In the genomic region with DNA sequence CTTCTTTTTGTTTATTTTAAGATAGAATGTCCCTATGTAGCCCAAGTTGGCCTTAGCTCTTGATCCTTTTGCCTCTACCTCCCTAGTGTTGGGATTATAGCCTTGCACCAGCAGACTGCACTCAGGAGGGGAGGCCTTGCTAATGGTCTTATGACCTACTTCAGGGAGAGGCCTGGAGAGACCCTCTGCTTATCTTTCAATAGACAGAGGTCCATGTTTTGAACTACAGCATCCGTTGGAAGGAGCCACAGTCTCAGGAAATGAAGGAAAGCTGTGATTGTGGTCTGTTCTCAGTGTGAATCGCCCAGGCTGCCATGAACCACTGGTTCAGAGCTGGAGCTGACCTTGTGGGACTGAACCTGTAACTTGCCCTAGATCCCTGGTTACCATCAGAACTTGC, we compare ENCODE assay signal across 17 mouse cellular contexts. TPM values are rescaled to one million over a fixed set of nuclear protein-coding genes. Genes with fewer than 3 reads are reported as not detected.
DNase-seq lines count a peak whose midpoint lies in the region; ATAC-seq and TF ChIP-seq lines count a peak whose summit lies in the region.
"Not testable (repeated sequence)": the region's sequence is repeated elsewhere in the genome, so short reads cannot be mapped to it uniquely, and the experiment has no call there.
"Had no signal": no experiment of that assay in that cellular context is flagged by ENCODE, and none has a peak within 500 bp of the region (broad histone marks: within the 10 kb centered on the region; RNA-seq: fewer than 3 reads in every experiment).

No protein-coding gene starts in this region.

- H3K9ac ChIP-seq in MEL (ENCODE audit: control insufficient read depth, low read depth, low read length, poor library complexity, severe bottlenecking); lung, embryonic 14.5 days; midbrain, embryonic 11.5 days (ENCODE audit: low read length): not testable (repeated sequence)

- DNase-seq in A20 (ENCODE audit: low read depth, low spot score) (peak; percentile 27), MEL (ENCODE audit: low read depth, low spot score) (peak; percentile 6), NIH3T3 (ENCODE audit: low read depth) (peak; percentile 10)
- peak; percentile 73 for DNase-seq in heart, adult 11 months
- peak; percentile 2 for DNase-seq in lung, embryonic 14.5 days
- peak; percentile 80 for DNase-seq in midbrain, embryonic 11.5 days (ENCODE audit: low spot score, missing footprints)

- ATAC-seq in lung, embryonic 14.5 days (ENCODE audit: insufficient read depth); midbrain, embryonic 11.5 days (ENCODE audit: low FRiP score): not testable (repeated sequence)

- H3K4me1 ChIP-seq in MEL (ENCODE audit: control insufficient read depth in 1 of 2, insufficient read depth in 2 of 2, low read length in 2 of 2); lung, embryonic 14.5 days (ENCODE audit: insufficient read depth); midbrain, embryonic 11.5 days (ENCODE audit: control insufficient read depth, insufficient read depth, low read length): not testable (repeated sequence)

- H3K4me3 ChIP-seq in MEL (ENCODE audit: control insufficient read depth in 1 of 2, insufficient read depth in 1 of 2, low read depth in 2 of 2, low read length in 2 of 2); lung, embryonic 14.5 days (ENCODE audit: low read depth, low read length); midbrain, embryonic 11.5 days (ENCODE audit: low read depth, low read length): not testable (repeated sequence)

- not testable (repeated sequence) for H3K79me2 ChIP-seq in MEL (ENCODE audit: control insufficient read depth, insufficient read depth, low read length, poor library complexity)

- not testable (repeated sequence) for TF ChIP-seq CTCF in MEL (IDR thresholded peaks at IDR 0.05 in 2 of 3, conservative IDR thresholded peaks at IDR 0.05 in 1 of 3; ENCODE audit: control insufficient read depth in 1 of 3, insufficient read depth in 1 of 3, low read depth in 2 of 3, low read length in 3 of 3, poor library complexity in 1 of 3, severe bottlenecking in 1 of 3); lung, embryonic 14.5 days (IDR thresholded peaks at IDR 0.05; ENCODE audit: low read depth)

- WGBS in lung, embryonic 14.5 days, result 75% methylated on average over 2 of the region's 2 CpGs
- WGBS in midbrain, embryonic 11.5 days, result 82% methylated on average over 1 of the region's 2 CpGs

- not testable (repeated sequence) for TF ChIP-seq RAD21 in MEL (IDR thresholded peaks at IDR 0.05; ENCODE audit: low read depth, low read length)

- not testable (repeated sequence) for H3K4me2 ChIP-seq in lung, embryonic 14.5 days; midbrain, embryonic 11.5 days

- H3K36me3 ChIP-seq in MEL (ENCODE audit: control insufficient read depth in 1 of 2, insufficient read depth in 2 of 2, low read length in 2 of 2); lung, embryonic 14.5 days (ENCODE audit: insufficient read depth); midbrain, embryonic 11.5 days (ENCODE audit: control insufficient read depth, insufficient read depth, low read length): not testable (repeated sequence)

- not testable (repeated sequence) for TF ChIP-seq POLR2A in MEL (IDR thresholded peaks at IDR 0.05; ENCODE audit: control insufficient read depth in 1 of 2, insufficient read depth in 1 of 2, low read depth in 1 of 2, low read length in 2 of 2, poor library complexity in 1 of 2)

- H3K27me3 ChIP-seq in MEL (ENCODE audit: control insufficient read depth in 1 of 2, insufficient read depth in 2 of 2, low read length in 2 of 2); lung, embryonic 14.5 days (ENCODE audit: insufficient read depth, low read length); midbrain, embryonic 11.5 days (ENCODE audit: control insufficient read depth, insufficient read depth, low read length): not testable (repeated sequence)

- not testable (repeated sequence) for H3K9me3 ChIP-seq in MEL (replicated peaks; ENCODE audit: insufficient read depth, low read length); lung, embryonic 14.5 days (ENCODE audit: low read depth, low read length); midbrain, embryonic 11.5 days (ENCODE audit: control insufficient read depth, low read length)

- not testable (repeated sequence) for TF ChIP-seq EP300 in MEL (IDR thresholded peaks at IDR 0.05; ENCODE audit: low read depth in 1 of 2, low read length in 2 of 2)

- not testable (repeated sequence) for H3K27ac ChIP-seq in MEL (ENCODE audit: control insufficient read depth, low read depth, low read length); lung, embryonic 14.5 days (ENCODE audit: low read depth); midbrain, embryonic 11.5 days (ENCODE audit: low read depth, low read length)

RNA-seq across cellular contexts. Expression of a gene that starts 27.1 kb away (rescaled TPM):
- not detected in 2 replicates for total RNA-seq in MEL (2012; rRNA removed)
- not detected for polyA plus RNA-seq in MEL (2012; ENCODE audit: insufficient read depth in 1 of 2, insufficient read length in 2 of 2, low read depth in 1 of 2, low replicate concordance in 2 of 2, missing spikeins in 1 of 2)
- polyA plus RNA-seq in lung, embryonic 14.5 days (2014; fragmentation: Nextera tagmentation; extraction: Ambion mirVana), result 0.14 TPM in 1 of 2 replicates, not detected in the other
- polyA plus RNA-seq in midbrain, embryonic 11.5 days (2014; fragmentation: Nextera tagmentation; extraction: Ambion mirVana), result not detected in 2 replicates
- total RNA-seq: adrenal gland, adult 18-20 months; forebrain, postnatal 0 days had no signal
- polyA plus RNA-seq: activated CD4-positive, CD25-positive, alpha-beta regulatory T cell, adult 4 months; C2C12; embryonic facial prominence, embryonic 10.5 days; embryonic facial prominence, embryonic 12.5 days; embryonic facial prominence, embryonic 14.5 days; forebrain, embryonic 11.5 days; forebrain, embryonic 13.5 days; forebrain, embryonic 15.5 days; forebrain, postnatal 0 days; G1E had no signal

Comparison
In these comparisons a context has a peak if more than half of its experiments do, and no peak if none do; other contexts are left out.
1. DNase-seq: peak in every context shown above with its lines; median percentile 80 in midbrain, embryonic 11.5 days; 73 in heart, adult 11 months; 27 in A20; 10 in NIH3T3; 6 in MEL; 2 in lung, embryonic 14.5 days.